Mouse (Mus musculus) embryonic fibroblast, embryonic 13.5 days (primary cell): Measurements from ENCODE around the gene Eml6.

Experiments used
- CTCF ChIP-seq: IDR thresholded peaks from 2 replicates; pipeline ENCODE4 v1.5.1; 2011; ENCODE audit warnings: mild to moderate bottlenecking, control low read depth, low read length, moderate library complexity, borderline replicate concordance; ENCODE audit not compliant: insufficient read depth
- POLR2A ChIP-seq: IDR thresholded peaks from 2 replicates; pipeline ENCODE4 v1.6.1; 2011; ENCODE audit warnings: low read depth, mild to moderate bottlenecking, control low read depth, low read length, moderate library complexity

DNA sequence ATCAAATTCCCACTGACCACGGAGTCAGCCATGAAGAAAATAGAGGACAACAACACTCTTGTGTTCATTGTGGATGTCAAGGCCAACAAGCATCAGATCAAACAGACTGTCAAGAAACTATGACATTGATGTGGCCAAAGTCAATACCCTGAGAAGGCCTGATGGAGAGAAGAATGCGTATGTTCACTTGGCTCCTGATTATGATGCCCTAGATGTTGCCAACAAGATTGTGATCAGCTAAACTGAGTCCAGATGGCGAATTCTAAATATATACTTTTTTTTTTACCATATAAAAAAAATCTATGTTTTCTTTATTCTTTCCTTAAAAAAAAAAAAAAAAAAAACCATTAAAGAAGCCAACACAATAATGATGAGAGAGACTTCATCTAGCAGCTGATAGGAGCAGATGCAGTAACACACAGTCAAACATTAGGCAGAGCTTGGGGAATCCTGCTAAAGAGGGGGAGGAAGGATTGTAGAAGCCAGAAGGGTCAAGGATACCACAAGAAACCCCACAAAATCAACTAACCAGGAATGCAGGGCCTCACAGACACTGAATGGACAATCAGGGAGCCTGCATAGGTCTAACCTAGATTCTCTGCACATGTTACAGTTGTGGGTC, 185.1 kb downstream of the Eml6 start:
- TF ChIP-seq POLR2A, result no peak
- no peak for TF ChIP-seq CTCF
